Mouse (Mus musculus): ENCODE results near the gene Trp53bp2. TPM values are rescaled to one million over a fixed set of nuclear protein-coding genes. Genes with fewer than 3 reads are reported as not detected.

Trp53bp2 gene
- total RNA-seq, 4 experiments from 2014 or later, result 8.2 to 11.8 (median 10.9) TPM

DNA sequence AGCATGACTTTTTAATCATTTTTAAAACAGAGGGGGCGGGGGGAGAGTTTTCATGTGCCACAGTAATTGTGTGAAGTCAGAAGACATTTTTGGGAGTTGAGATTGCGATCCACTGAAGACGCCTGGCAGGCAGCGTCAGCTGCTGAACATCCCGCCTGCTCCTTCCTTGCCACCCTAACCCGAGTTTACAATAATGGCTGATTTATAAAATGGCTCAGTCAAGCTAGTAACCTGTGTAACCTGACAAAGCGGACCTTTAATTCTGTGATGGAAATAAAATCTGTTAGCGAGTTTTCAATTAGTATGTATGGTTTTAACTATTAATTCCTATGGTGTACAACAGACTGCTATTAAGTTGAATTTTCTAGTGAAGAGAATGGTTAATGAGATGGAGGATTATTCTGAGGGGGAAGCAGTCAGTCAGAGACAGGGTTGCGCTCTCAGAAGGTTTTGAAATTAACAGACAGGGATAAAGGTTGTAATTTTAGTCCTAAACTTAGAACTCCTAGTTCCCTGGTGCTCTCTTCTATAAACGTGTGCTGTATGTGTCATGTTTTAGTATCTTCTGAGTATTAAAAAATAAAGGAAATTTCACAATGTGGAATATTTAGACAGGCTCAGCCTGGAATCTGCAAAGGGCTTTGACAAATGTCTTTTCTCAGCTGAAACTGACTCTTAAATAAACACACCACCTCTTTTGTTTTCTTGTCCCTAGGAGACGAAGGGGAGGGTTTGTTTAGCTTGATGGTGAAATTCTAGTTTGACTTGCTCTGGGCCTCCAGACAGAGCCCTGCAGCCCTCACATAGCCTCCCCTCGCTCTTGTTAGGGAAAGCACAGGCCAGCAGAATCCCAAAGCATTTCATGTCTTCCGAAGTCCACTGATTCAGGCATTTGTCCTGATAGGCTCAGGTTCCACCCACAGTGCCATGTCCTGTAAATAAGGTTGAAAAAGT is 51.6 kb downstream of the Trp53bp2 start:
- DNase-seq (ENCODE audit: low spot score in 2 of 2), result no peak

DNA sequence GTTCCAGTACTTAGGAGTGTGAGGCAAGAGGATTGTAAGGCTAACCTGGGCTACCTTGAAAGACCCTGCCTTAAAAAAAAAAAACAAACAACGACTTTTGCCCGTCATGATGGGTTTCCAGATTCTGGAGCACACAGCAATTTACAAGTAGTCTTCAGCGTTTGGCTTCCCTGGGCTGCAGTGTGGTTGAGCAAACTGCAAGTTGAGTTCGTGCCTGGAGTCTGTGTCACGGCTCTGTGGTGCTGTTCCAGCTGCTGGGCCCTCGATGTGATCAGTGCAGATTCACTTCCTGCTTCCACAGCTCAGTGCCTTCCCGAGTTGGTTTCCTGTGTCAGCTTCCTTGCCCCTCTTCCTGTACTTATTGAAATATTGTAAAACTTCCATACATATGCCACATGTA is 52.3 kb downstream of the Trp53bp2 start:
- no peak for DNase-seq (ENCODE audit: low spot score in 2 of 2)

DNA sequence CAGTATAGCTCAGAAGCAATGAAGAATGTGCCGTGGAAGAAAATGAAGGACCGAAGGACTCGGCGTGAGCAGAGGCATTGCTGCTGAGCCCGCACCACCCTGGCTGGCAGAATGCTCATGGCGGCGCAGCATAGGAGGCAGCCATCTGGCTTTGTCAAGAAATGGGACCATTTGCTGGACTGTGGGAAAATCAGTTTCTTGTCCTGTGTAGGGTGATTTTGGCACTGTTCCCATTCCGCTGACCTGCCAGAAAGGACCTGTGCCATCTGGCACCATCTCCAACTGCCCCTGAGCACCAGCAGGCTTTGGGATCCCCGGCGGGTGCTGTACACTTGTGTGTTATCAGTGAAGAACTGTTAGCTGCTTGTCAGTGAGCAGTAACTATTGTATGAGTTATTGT is 52.8 kb downstream of the Trp53bp2 start:
- no peak for DNase-seq (ENCODE audit: low spot score in 2 of 2)

DNA sequence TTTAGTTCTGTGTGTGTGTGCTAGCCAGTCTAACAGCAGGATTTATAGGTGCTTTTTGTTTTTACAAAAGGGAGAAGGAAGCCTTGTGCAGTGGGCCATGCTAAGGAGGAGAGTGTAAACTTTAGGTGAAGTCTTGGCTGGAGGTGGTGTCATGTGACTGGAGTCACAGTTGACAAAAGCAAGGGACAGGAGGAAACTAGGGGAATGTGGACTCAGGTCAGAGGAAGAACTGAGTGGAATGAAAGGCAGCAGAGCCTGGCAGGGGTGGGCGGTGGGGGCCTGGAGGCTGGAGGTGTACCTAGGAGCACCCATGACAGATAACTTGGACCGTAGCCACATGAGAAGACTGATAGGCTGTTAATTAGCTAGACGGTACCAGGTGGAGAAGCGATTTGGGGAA is 56.3 kb downstream of the Trp53bp2 start:
- no peak for DNase-seq (ENCODE audit: low spot score in 2 of 2)

GRCm38 (mm10) chr1:182465978-182466377 is 57.0 kb downstream of the Trp53bp2 start:
- DNase-seq (ENCODE audit: low spot score in 2 of 2), result no peak

GRCm38 (mm10) chr1:182475005-182475796 is 66.2 kb downstream of the Trp53bp2 start:
- no peak for DNase-seq (ENCODE audit: low spot score in 2 of 2)

DNA sequence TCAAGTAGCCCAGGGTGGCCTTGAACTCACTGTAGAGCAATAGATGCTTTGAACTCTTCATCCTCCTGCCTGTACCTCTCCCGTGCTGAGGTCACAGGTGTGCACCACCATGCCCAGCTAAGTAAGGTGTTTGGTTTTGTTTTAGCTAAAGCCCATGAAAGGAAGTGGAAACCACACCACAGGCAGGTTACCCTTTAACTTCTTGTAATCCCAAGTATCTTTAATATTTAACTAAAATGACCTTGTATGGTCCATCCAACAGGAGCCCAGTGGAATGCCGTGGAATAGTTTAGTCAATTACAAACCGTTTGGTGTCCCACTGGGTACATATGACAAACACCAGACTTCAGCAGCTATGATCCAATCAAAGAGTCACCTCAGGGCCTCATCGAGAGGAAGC is 70.0 kb downstream of the Trp53bp2 start:
- DNase-seq (ENCODE audit: low spot score in 2 of 2), result no peak

DNA sequence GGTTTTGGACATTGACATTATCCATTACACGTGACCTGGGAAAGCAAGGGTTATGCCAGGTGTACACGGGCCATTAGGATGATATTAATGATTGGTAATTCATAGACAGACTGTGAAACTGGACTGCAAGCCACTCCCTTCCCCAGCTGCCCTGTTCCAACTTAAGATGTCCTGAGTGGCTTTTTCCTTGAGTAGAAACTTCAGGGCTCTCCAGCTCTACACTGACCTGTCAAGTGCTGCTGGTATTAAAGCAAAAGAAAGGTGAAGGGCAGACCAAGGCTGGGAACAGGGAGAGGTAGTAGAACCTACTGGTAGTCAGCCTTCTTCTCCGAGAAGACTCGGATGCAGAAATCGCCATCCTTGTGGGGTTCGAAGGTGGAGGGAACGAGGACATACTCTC is 72.2 kb downstream of the Trp53bp2 start:
- DNase-seq (ENCODE audit: low spot score in 2 of 2), result no peak

GRCm38 (mm10) chr1:182481646-182482295 is 72.8 kb downstream of the Trp53bp2 start:
- no peak for DNase-seq (ENCODE audit: low spot score in 2 of 2)

- DNase-seq (ENCODE audit: low spot score in 2 of 2), result no peak
Measured at GRCm38 (mm10) chr1:182482991-182483909, 74.3 kb downstream of the Trp53bp2 start.

DNA sequence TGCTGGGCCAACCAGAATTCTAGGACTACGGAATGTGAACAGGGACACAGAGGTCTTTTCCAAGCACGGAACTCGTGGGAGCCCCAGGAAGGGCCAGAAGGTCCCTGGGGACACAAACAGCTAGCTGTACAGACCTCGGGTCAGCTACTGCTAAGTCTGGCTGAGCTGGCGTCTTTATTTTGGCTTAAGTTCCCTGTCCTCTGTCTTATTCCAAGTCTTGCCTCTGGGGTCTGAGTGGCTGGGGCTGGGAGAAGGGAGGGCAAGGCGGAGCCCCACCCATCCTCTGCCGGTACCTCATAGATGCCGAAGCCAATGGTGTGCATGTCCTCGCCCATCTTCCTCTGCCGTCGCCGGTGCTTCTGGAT is 74.9 kb downstream of the Trp53bp2 start:
- no peak for DNase-seq (ENCODE audit: low spot score in 2 of 2)

DNA sequence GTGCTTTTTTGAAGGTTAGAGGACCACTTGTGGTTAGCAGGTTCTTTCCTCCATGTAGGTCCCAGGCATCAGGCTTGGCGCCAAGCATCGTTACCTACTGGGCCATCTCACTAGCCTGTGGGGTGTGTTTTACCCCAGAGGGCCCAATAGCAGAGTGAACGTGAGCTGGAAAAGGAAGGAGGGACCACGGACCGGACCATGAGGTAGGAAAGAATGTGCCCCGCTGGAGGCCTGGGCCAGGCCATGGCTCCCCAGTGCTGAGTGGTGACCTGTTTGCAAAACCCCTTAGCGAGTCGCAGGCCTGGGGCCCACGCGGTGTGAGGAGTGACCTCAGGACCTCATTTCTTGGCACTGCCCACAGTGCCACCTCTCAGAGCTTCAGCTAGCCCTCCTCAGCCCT is 79.5 kb downstream of the Trp53bp2 start:
- DNase-seq (ENCODE audit: low spot score in 2 of 2), result no peak

DNA sequence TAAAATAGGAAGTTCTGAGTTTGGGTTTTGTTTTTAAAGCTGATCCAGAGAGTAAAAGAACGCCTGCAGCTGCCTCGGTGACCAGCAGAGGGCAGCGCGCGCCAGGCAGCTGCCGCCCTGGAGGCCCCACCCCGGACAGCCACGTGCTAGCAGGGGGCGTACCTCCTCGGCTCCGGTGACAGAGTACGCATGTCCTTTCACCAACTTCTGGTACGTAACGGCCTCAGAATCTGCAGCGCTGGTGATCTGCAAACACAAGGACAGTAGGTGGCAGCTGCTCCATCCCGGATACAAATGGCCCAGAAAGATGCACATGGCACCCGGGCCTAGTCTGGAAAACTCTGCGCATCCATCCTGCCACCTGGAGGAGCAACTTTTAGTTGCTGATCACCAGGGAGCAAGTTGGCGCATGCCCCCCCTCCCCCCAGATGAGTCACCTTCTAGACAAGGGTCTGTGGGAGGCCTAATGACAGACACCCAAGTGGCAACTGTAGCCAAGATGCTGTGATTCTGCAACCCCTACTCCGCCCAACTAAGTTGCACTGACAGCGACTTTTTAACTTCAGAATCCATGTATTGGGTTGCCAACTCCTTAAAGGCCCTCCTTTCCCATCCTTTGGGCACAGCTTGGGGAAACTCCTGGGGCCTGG is 81.0 kb downstream of the Trp53bp2 start:
- DNase-seq (ENCODE audit: low spot score in 2 of 2), result peak; percentile 90 to 91

DNA sequence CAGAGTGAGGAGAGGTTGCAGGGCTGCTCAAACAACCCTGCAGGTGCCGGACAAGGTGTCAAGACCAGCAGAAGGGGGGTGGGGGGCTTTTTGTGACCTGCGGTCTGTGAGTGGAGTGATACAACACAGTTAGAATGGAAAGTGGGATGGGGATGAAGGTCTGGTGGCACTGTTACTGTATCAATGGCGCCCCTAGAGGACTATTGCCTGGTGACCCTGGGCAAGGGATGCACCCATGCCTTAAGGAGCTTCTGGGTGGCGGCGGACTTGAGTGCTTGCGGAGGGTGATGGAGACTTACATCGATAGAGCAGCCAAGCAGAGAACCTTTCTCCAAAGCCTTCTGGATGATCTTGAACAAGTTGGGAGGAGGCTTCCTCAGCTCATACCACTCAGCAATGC is 81.6 kb downstream of the Trp53bp2 start:
- DNase-seq (ENCODE audit: low spot score in 2 of 2), result no peak

- no peak for DNase-seq (ENCODE audit: low spot score in 2 of 2)
Measured at GRCm38 (mm10) chr1:182491839-182492238, 82.9 kb downstream of the Trp53bp2 start.

DNA sequence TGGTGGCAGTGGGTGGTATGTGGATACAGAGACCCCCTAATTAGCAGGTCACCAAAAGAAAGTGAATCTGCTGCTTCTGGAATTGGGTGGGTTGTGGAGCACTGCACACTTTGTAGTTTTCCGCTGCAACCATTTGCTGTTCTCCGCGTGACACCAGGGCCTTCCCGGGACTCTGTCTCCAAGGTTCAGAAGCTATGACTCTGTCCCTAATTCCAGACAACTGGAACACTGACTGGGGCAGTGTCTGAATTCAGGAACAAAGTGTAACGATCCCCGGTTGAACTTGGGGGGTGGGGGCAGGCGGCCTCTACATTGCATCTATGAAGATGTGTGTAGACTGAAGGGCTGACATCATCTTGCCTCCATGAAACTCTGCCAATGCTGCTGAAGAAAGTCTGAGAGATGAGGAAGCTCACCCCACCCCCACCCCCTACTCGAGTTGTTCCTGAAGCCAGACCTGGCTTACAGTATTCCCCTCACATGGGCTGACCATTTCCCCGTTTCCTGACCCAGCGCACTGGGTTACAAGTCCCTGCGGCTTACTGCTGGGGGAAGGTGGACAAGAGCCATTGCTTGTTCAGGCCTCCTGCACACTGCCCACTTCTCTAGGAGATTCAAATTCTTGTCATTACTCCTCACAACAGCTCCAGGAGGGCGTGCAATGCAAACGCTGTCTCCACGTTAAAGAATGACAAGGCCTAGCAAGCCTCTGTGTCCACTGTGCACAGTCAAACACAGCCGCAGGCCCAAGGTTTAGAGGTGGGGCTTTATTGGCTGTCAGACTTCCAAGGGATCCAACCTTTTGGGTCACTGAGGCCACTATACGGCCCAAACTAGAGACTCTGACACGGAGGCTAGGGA is 85.5 kb downstream of the Trp53bp2 start:
- DNase-seq (ENCODE audit: low spot score in 2 of 2), result no peak

GRCm38 (mm10) chr1:182496685-182497084 is 87.7 kb downstream of the Trp53bp2 start:
- no peak for DNase-seq (ENCODE audit: low spot score in 2 of 2)

DNA sequence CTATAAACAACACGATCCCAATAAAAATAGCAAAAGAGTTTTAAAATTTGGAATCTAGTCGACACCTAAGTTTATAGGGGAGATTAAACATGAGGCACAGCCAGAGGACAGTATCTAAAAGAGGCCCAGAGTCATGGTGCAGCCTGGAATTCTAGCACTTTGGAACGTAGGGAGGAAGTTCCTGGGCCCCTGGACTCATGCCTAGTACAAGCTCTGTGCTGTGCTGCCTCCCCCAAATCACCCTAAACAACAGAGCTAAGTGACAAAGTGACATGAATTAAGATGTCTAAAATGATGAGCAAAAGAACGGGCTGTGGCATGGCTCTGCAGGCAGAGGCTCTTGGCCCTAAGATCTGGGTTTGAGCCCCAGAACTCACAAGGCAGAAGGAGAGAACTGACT is 88.8 kb downstream of the Trp53bp2 start:
- DNase-seq (ENCODE audit: low spot score in 2 of 2), result no peak

- DNase-seq (ENCODE audit: low spot score in 2 of 2), result no peak
Measured at GRCm38 (mm10) chr1:182499443-182500089, 90.6 kb downstream of the Trp53bp2 start.
